Mouse (Mus musculus) retina, postnatal 7 days (tissue): ENCODE data around the gene Antxr1.
A peak's percentile ranks its signal among the peaks of the same experiment; 100 is the strongest.

Experiments used
- DNase-seq: peaks from one replicate; pipeline ENCODE4 v3.0.0-alpha.2; 2012; ENCODE audit warnings: low read depth, low spot score

The Antxr1 gene

GRCm38 (mm10) chr6:87335091-87335934, at the start of gene Antxr1:
Gene Antxr1, minus strand, starts transcription at chr6:87335821.
- DNase-seq: peak; percentile 23

GRCm38 (mm10) chr6:87384761-87385160, 49.1 kb upstream of the Antxr1 start:
- no peak for DNase-seq

DNA sequence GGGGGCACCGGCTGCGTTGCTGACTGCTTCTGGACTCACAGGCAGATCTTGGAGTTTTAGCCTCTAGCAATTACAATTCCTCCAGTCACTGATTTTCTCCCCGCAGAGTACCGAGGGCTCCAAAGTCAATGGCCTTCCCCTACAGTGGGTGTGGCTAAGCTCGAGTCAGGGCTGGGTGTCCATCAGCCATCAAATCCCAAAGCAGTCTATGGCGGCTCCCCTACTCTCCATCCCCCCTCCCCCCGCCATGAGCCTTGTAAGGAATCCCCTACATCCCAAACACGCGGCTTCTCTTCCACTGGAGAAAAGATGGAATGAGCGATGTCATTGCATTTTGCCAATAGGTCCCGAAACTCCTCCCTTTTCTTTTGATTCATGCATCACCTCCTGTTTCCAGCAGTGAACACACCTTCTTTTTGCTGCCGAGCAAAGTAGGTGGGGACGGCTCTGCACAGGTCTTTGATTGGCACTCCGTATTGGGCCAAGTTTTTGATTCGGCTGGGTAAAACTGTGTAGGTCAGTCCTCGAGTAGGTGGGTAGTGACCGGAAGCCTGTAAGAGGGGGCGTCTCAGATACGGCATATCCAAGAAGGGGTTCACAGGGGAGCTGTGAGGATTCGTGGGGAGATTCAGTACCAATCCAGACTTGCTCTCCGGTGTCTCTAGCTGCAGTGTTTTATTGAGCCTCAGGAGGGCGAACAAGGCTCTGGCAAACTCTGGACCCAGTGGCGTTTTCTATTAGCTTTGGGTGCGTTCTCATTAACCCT, 48.5 kb upstream of the Antxr1 start:
- DNase-seq: no peak

- no peak for DNase-seq
Measured at GRCm38 (mm10) chr6:87373057-87373456, 37.4 kb upstream of the Antxr1 start, which contains the start of gene Gkn2. Gene Gkn2, plus strand, starts transcription at chr6:87373357.

GRCm38 (mm10) chr6:87369223-87369622, 33.6 kb upstream of the Antxr1 start:
- DNase-seq: no peak

- DNase-seq: no peak
Measured at GRCm38 (mm10) chr6:87354441-87354840, 18.8 kb upstream of the Antxr1 start.

DNA sequence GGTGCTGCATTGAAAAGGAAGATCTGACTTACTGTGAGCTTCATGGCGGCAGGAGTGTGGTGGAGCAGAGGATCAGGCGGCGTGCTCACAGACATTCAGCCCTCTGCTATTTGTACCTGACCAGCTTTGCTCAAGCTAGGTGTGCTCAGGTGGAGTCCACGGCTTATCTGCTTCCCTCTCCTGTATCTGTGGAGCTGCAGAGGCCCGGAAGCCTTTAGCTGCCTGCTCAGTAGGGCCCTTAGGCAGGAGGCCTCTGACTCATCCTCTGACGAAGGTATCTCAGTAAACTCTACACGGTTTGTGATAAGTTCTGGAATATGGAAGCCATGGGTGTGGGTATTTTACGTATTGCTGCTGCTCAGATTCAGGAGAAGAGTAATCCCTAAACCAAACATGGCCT, 15.2 kb upstream of the Antxr1 start, which contains the start of gene Gkn1:
Gene Gkn1, minus strand, starts transcription at position 114 of the 400 bp plus-strand sequence.
- no peak for DNase-seq

- DNase-seq: no peak
Measured at GRCm38 (mm10) chr6:87335935-87336295, 294 bp upstream of the Antxr1 start.

DNA sequence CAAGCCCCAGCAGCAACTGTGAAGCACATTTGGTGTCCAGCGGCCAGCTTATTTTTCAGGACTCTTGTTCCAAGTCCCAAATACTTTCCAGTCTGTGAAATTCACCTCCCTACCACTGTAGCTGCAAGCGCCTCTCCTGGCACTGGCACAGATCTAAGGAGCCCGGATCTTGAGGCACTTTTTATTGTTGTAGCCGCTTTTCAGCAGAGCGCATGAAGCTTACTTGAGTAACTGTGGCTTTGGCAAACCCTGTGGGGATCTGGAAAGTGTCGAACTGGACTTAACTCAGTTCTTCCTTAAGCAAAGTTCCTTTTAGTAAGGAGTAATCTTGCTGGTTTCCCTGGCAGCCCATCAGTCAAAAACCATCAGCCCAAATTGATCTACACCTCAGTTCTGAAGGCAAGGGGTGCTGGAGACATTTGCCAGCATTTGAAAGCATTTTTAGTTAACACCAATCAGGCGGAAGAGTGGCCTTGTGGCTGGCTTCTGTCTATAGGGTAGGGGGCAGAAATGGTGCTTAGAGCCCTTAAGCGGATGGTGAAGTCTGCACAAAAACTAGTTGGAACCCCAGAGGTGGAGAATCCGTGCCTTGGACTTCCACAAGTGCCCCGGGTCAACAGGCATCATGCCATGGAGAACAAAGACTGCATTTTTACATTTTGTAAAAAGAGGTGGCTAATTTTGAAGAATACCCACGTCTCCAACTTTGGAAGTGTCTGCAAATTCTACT, 1.1 kb downstream of the Antxr1 start:
- DNase-seq: no peak

DNA sequence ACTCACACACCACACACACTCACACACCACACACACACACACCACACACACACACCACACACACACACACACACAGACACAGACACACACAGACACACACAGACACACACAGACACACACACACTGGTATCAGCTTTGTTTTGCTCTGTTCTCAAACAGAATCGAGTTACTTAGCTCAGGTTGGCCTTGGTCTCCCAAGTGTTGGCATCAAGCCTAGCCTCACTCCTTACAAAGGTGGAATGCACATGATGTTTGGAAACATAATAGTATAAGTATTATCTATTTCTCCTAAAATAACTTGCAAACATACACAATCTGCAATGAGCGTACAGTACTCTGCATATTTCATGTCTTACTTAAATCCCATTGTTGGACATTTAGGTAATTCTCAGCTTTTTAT, 3.2 kb downstream of the Antxr1 start:
- no peak for DNase-seq

DNA sequence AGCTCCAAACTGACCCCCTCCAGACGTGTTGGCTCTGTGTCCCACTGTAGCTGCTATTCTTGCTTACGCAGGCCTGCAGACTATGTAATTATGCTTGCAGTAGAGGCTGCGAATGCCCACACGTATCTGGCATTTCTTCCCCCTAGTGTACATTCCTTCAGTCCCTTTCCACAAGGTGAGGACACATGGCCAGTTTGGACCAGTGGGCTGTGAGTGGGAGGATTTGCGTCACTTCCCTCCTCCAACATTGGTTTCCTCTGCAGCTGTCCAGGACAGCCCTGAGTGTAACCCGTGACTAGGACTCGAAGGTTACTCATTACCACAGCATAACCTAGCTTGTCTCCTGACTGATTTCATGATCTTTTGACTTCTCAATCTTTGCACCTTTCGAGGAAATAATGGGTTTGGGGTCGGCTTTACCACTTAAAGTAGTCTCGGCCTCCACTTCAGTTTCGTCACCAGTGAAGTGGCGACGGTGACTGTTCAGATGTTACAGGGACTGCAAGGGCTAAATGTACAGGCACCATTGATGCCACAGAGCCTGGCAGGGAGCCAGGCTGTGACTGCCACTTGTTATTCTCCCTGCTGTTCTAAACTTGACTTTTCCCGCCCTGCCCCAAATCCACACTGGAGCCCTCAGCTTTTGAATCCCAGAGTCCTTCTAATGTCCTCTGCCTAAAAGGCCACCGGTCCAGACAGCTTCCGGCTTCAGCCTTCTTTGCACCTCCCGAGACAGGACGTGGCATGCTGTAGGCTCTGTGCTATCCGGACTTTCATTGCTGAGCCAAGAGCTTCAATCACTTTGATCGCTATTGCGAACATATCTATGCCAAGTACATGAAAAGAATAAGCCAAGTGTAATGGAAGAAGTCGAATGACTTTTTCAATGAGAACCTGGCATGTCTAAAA, 7.1 kb downstream of the Antxr1 start:
- DNase-seq: no peak

- DNase-seq: no peak
Measured at GRCm38 (mm10) chr6:87326932-87327331, 8.7 kb downstream of the Antxr1 start.

GRCm38 (mm10) chr6:87323381-87323780, 12.2 kb downstream of the Antxr1 start:
- DNase-seq: no peak

- DNase-seq: no peak
Measured at GRCm38 (mm10) chr6:87318651-87319050, 17.0 kb downstream of the Antxr1 start.

- no peak for DNase-seq
Measured at GRCm38 (mm10) chr6:87316966-87317365, 18.7 kb downstream of the Antxr1 start.

GRCm38 (mm10) chr6:87312761-87313160, 22.9 kb downstream of the Antxr1 start:
- DNase-seq: no peak

DNA sequence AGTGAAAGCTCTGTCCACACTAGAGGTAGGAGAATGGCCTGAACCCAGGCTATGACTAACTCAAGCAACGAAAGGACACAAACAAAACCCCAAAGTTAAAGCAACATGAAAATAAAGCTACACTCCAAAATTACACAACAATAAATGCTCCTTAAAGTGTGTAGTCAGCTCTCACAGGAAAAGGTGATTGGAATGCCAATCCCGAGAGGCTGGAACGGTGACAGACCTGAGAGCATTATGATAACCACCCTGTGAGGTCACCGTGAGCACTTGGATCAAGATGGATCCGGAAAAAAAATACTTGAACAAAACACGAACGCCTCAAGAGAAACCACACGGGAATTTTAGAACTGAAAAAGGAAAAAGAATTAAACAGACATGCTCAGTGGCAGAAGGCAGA, 31.1 kb downstream of the Antxr1 start:
- DNase-seq: no peak

- no peak for DNase-seq
Measured at GRCm38 (mm10) chr6:87302746-87303145, 32.9 kb downstream of the Antxr1 start.

DNA sequence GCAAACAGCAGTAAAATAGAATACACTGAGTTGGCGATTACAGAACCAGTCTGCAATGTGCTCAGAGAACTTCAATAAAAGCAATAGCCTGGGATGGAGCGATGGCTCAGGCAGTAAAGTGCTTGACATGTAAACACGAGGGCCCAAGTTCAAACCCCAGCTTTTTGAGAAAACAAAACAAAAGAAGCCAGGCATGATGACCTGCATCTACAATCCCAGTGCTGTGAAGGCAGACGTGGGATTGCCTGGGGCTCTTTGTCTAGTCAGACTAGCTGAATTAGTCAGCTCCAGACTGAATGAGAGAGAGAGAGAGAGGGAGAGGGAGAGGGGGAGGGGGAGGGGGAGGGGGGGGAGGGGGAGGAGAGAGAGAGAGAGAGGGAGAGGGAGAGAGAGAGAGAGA, 33.6 kb downstream of the Antxr1 start:
- DNase-seq: no peak

GRCm38 (mm10) chr6:87294904-87295303, 40.7 kb downstream of the Antxr1 start:
- no peak for DNase-seq
